8 mouse cellular contexts compared by ENCODE assay signal in genomic region chr11:5260942-5261459, GRCm38 (mm10). TPM values are rescaled to one million over a fixed set of nuclear protein-coding genes. Genes with fewer than 3 reads are reported as not detected.
A peak's percentile ranks its signal among the peaks of the same experiment; 100 is the strongest.
DNase-seq lines count a peak whose midpoint lies in the region; ATAC-seq and TF ChIP-seq lines count a peak whose summit lies in the region.

No protein-coding gene starts in this region.

- peak; percentile 40 for ATAC-seq in forebrain, postnatal 0 days
- ATAC-seq in intestine, embryonic 14.5 days (replicated peaks; ENCODE audit: low FRiP score, low TSS enrichment, low read depth) = peak; percentile 60
- no peak for ATAC-seq in liver, embryonic 16.5 days (ENCODE audit: low read depth)
- no peak for ATAC-seq in erythroid progenitor cell, adult 5-6 weeks (replicated peaks; ENCODE audit: low FRiP score, poor library complexity, severe bottlenecking)

- under 1% methylated on average over 42 of the region's 42 CpGs for WGBS in forebrain, postnatal 0 days
- WGBS in intestine, embryonic 14.5 days = 2% methylated on average over 39 of the region's 42 CpGs
- 2% methylated on average over 37 of the region's 42 CpGs for WGBS in liver, embryonic 16.5 days (ENCODE audit: insufficient replicate concordance)

- peak overlapping the region; percentile 84 for H3K4me2 ChIP-seq in forebrain, postnatal 0 days (ENCODE audit: low read depth)
- peak overlapping the region; percentile 74 for H3K4me2 ChIP-seq in intestine, embryonic 14.5 days (ENCODE audit: low read length)
- peak overlapping the region; percentile 77 for H3K4me2 ChIP-seq in liver, embryonic 16.5 days (ENCODE audit: low read depth, low read length)

- no peaks in the 10 kb centered on the region for H3K9me3 ChIP-seq in forebrain, postnatal 0 days (ENCODE audit: low read length)
- H3K9me3 ChIP-seq in intestine, embryonic 14.5 days (ENCODE audit: control insufficient read depth, low read length) = no peaks in the 10 kb centered on the region
- no peaks in the 10 kb centered on the region for H3K9me3 ChIP-seq in liver, embryonic 16.5 days (replicated peaks; ENCODE audit: control insufficient read depth, low read length)

- H3K4me1 ChIP-seq in brown adipose tissue, adult 24 weeks (ENCODE audit: control insufficient read depth, insufficient read depth, insufficient read length, low read length) = peaks cover 9% of the 10 kb centered on the region
- peaks cover 8% of the 10 kb centered on the region; the same call in 1 of the 2 replicates for H3K4me1 ChIP-seq in forebrain, postnatal 0 days (ENCODE audit: insufficient read depth)
- peaks cover 10% of the 10 kb centered on the region for H3K4me1 ChIP-seq in intestine, embryonic 14.5 days (replicated peaks; ENCODE audit: control insufficient read depth, insufficient read depth, low read length)
- H3K4me1 ChIP-seq in liver, embryonic 16.5 days (ENCODE audit: control insufficient read depth, low read depth, low read length) = peaks cover 17% of the 10 kb centered on the region

- H3K4me3 ChIP-seq in left cerebral cortex, adult 2 months = peak overlapping the region; percentile 91
- H3K4me3 ChIP-seq in brown adipose tissue, adult 24 weeks (ENCODE audit: insufficient read depth, low read depth, low read length) = peak overlapping the region; percentile 72
- H3K4me3 ChIP-seq in forebrain, postnatal 0 days (ENCODE audit: low read depth, low read length) = peak overlapping the region; percentile 73
- H3K4me3 ChIP-seq in intestine, embryonic 14.5 days (ENCODE audit: low read depth, low read length) = peak overlapping the region; percentile 76
- H3K4me3 ChIP-seq in liver, embryonic 16.5 days (ENCODE audit: low read depth, low read length) = peak overlapping the region; percentile 80

- no peaks in the 10 kb centered on the region; the same call in 1 of the 2 replicates for H3K27me3 ChIP-seq in forebrain, postnatal 0 days (ENCODE audit: insufficient read depth, low read length)
- H3K27me3 ChIP-seq in intestine, embryonic 14.5 days (replicated peaks; ENCODE audit: control insufficient read depth, insufficient read depth, low read length) = no peaks in the 10 kb centered on the region
- H3K27me3 ChIP-seq in liver, embryonic 16.5 days (ENCODE audit: control insufficient read depth, insufficient read depth, low read depth, low read length) = peaks cover 18% of the 10 kb centered on the region

- intact Hi-C loops in left cerebral cortex, adult 2 months (cut with DNase I) = loop anchor here (1.0 to 10.0 kb wide), 2 partner anchors 17 to 146 kb away; no protein-coding TSS in a partner anchor

- TF ChIP-seq CTCF in left cerebral cortex, adult 2 months (IDR thresholded peaks at IDR 0.05) = no peak
- no peak for TF ChIP-seq CTCF in forebrain, postnatal 0 days (IDR thresholded peaks at IDR 0.05; ENCODE audit: low read depth)

- peak overlapping the region; percentile 48 for H3K27ac ChIP-seq in left cerebral cortex, adult 2 months
- 0 out of 2 replicates have a peak overlapping the region, but pooled peaks have one; percentile 19 for H3K27ac ChIP-seq in brown adipose tissue, adult 24 weeks (replicated peaks; ENCODE audit: low read depth, low read length)
- no peak overlapping the region for H3K27ac ChIP-seq in forebrain, postnatal 0 days (ENCODE audit: low read depth, low read length)
- H3K27ac ChIP-seq in intestine, embryonic 14.5 days (ENCODE audit: low read depth) = peak overlapping the region; percentile 51; the same call in 1 of the 2 replicates
- no peak overlapping the region; the same call in 1 of the 2 replicates for H3K27ac ChIP-seq in liver, embryonic 16.5 days (ENCODE audit: low read length)

- H3K36me3 ChIP-seq in forebrain, postnatal 0 days (ENCODE audit: insufficient read depth) = no peaks in the 10 kb centered on the region
- H3K36me3 ChIP-seq in intestine, embryonic 14.5 days (ENCODE audit: control insufficient read depth, insufficient read depth, low read length) = no peaks in the 10 kb centered on the region
- no peaks in the 10 kb centered on the region for H3K36me3 ChIP-seq in liver, embryonic 16.5 days (ENCODE audit: control insufficient read depth, insufficient read depth)

- DNase-seq in left cerebral cortex, adult 2 months (ENCODE audit: extremely low spot score in 1 of 2, low spot score in 2 of 2) = peak; percentile 24 to 35
- no peak for DNase-seq in left cerebral cortex, adult 9 months (ENCODE audit: low spot score in 2 of 2)
- DNase-seq in forebrain, postnatal 0 days = peak; percentile 30
- peak; percentile 87 for DNase-seq in intestine, embryonic 14.5 days (ENCODE audit: low spot score)
- DNase-seq in neural tube, embryonic 10.5 days (ENCODE audit: extremely low spot score, low spot score) = peak; percentile 72

- H3K9ac ChIP-seq in forebrain, postnatal 0 days = peak overlapping the region; percentile 63
- H3K9ac ChIP-seq in intestine, embryonic 14.5 days (ENCODE audit: low read length) = peak overlapping the region; percentile 78
- peak overlapping the region; percentile 77 for H3K9ac ChIP-seq in liver, embryonic 16.5 days (ENCODE audit: low read depth, low read length)

RNA-seq across cellular contexts. Expression of gene Kremen1, which starts 0.4 kb away (rescaled TPM):
- 10 to 100 TPM; 14.8 to 15.4 TPM for total RNA-seq in left cerebral cortex, adult 2 months (2021)
- polyA plus RNA-seq in brown adipose tissue, adult 24 weeks (2012; ENCODE audit: insufficient read depth, insufficient read length, missing spikeins) = 4.8 and 5.7 TPM in 2 replicates
- 7.5 and 9.7 TPM in 2 replicates for total RNA-seq in forebrain, postnatal 0 days (2014; rRNA removed)
- polyA plus RNA-seq in forebrain, postnatal 0 days (2015; fragmentation: Nextera tagmentation; extraction: Ambion mirVana) = 2.3 and 2.9 TPM in 2 replicates
- 9.8 and 11.8 TPM in 2 replicates for polyA plus RNA-seq in intestine, embryonic 14.5 days (2014; fragmentation: Nextera tagmentation; extraction: Ambion mirVana)
- 1.8 and 2.3 TPM in 2 replicates for polyA plus RNA-seq in liver, embryonic 16.5 days (2015; fragmentation: Nextera tagmentation; extraction: Ambion mirVana)
- 0.36 and 1.3 TPM in 2 replicates for total RNA-seq in erythroid progenitor cell, adult 5-6 weeks (2015; ENCODE audit: low replicate concordance)
- total RNA-seq in erythroid progenitor cell, adult 5-6 weeks (2017; ENCODE audit: low replicate concordance) = 0.39 and 1.4 TPM in 2 replicates

Comparison
In these comparisons a context has a peak if more than half of its experiments do, and no peak if none do; other contexts are left out.
1. DNase-seq: peak in left cerebral cortex, adult 2 months (2 of 2), forebrain, postnatal 0 days (single experiment), intestine, embryonic 14.5 days (single experiment) and neural tube, embryonic 10.5 days (single experiment); none in left cerebral cortex, adult 9 months (0 of 2).
2. H3K27ac ChIP-seq: peak in left cerebral cortex, adult 2 months (single experiment), brown adipose tissue, adult 24 weeks (single experiment) and intestine, embryonic 14.5 days (single experiment); none in forebrain, postnatal 0 days (single experiment) and liver, embryonic 16.5 days (single experiment).
3. ATAC-seq: peak in forebrain, postnatal 0 days (single experiment) and intestine, embryonic 14.5 days (single experiment); none in liver, embryonic 16.5 days (single experiment) and erythroid progenitor cell, adult 5-6 weeks (single experiment).
4. Peak in every context shown above with its lines, with median percentiles within 50 percentile points of each other: H3K4me3 ChIP-seq, H3K4me2 ChIP-seq and H3K9ac ChIP-seq.